Mouse (Mus musculus) right cerebral cortex, adult 2 months (tissue): Measurements from ENCODE around the gene Tbcd.

Experiments
- DNase-seq, 2 experiments: peaks; one replicate each; pipeline ENCODE4 v3.0.0; 2021 to 2022; ENCODE audit warnings: low spot score in 2 of 2

The Tbcd gene

GRCm38 (mm10) chr11:121536528-121536927 is 84.8 kb downstream of the Tbcd start:
- no peak for DNase-seq

- no peak for DNase-seq
These were observed 90.7 kb downstream of the Tbcd start for GRCm38 (mm10) chr11:121542471-121542870.

- no peak for DNase-seq
These were observed 91.6 kb downstream of the Tbcd start for GRCm38 (mm10) chr11:121543287-121543856.

GRCm38 (mm10) chr11:121543922-121544321 is 92.2 kb downstream of the Tbcd start:
- no peak for DNase-seq

- no peak for DNase-seq
These were observed 93.1 kb downstream of the Tbcd start for GRCm38 (mm10) chr11:121544755-121545397.

GRCm38 (mm10) chr11:121545398-121546034 is 93.8 kb downstream of the Tbcd start:
- no peak for DNase-seq

- DNase-seq: no peak
These were observed 95.5 kb downstream of the Tbcd start for GRCm38 (mm10) chr11:121547234-121547633.

GRCm38 (mm10) chr11:121547925-121548324 is 96.2 kb downstream of the Tbcd start:
- DNase-seq: no peak

GRCm38 (mm10) chr11:121548996-121549842 is 97.5 kb downstream of the Tbcd start:
- peak; percentile 57 to 71 for DNase-seq

- DNase-seq: no peak
These were observed 98.3 kb downstream of the Tbcd start for GRCm38 (mm10) chr11:121549843-121550647.

- DNase-seq: no peak
These were observed 99.6 kb downstream of the Tbcd start for GRCm38 (mm10) chr11:121551206-121551799.

GRCm38 (mm10) chr11:121552167-121552566 is 100.4 kb downstream of the Tbcd start:
- DNase-seq: no peak

- DNase-seq: no peak
These were observed 101.2 kb downstream of the Tbcd start for GRCm38 (mm10) chr11:121552846-121553457.

GRCm38 (mm10) chr11:121553458-121553857 is 101.7 kb downstream of the Tbcd start:
- no peak for DNase-seq

- no peak for DNase-seq
These were observed 105.0 kb downstream of the Tbcd start for GRCm38 (mm10) chr11:121556727-121557126.

GRCm38 (mm10) chr11:121557946-121558345 is 106.2 kb downstream of the Tbcd start:
- DNase-seq: no peak

- DNase-seq: no peak
These were observed 106.8 kb downstream of the Tbcd start for GRCm38 (mm10) chr11:121558522-121558921.

- no peak for DNase-seq
These were observed 108.0 kb downstream of the Tbcd start for GRCm38 (mm10) chr11:121559527-121560293.

- no peak for DNase-seq
These were observed 108.5 kb downstream of the Tbcd start for GRCm38 (mm10) chr11:121560294-121560663.

- DNase-seq: no peak
These were observed 111.6 kb downstream of the Tbcd start for GRCm38 (mm10) chr11:121563312-121563711.
